Mouse (Mus musculus): ENCODE measurements around the gene Nhsl2.

Gene Nhsl2

GRCm38 (mm10) chrX:101901806-101902490 is 52.8 kb downstream of the Nhsl2 start:
- DNase-seq (ENCODE audit: low read depth): no peak

DNA sequence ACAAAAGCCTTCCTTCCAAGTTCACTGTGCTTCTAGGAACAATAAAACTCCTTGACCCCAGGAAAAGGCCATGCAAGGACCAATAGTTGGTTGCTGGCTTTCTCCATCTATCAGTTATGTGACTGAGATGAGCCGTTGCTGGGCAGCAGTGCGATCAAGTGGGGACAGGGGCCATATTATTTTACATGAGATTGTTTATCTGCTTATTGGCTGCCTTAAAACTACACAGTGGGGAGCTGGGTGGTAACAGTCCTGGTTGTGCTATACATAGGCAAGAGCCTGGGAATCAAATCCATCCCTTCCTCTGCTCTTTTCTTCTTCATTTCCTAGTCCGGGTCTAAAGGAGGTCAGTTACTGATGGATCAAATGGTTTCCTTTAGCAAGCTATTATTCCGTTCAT is 53.4 kb downstream of the Nhsl2 start:
- no peak for DNase-seq (ENCODE audit: low read depth)

GRCm38 (mm10) chrX:101907301-101907700 is 58.1 kb downstream of the Nhsl2 start:
- no peak for DNase-seq (ENCODE audit: low read depth)

- no peak for DNase-seq (ENCODE audit: low read depth)
Observed at GRCm38 (mm10) chrX:101929131-101929530, 79.9 kb downstream of the Nhsl2 start.

DNA sequence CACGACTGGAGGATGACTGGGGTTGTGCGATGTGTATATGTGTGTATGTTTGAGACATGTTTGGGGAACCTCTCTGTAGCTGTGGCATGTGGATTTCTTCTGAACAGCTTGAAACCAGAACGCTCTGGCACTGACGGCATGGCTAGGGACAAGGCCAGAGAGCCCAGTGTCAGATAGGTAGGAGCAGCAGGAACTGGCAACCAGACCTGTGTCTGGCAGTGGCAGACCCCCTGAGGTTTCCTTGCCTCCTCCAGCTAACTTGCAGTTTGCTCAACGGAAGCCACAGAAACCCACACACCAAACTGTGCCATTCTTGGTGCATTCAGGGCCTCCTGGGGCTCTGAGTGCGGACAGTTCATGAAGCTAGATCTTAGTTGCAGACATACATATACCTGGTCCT is 81.1 kb downstream of the Nhsl2 start:
- no peak for DNase-seq (ENCODE audit: low read depth)

DNA sequence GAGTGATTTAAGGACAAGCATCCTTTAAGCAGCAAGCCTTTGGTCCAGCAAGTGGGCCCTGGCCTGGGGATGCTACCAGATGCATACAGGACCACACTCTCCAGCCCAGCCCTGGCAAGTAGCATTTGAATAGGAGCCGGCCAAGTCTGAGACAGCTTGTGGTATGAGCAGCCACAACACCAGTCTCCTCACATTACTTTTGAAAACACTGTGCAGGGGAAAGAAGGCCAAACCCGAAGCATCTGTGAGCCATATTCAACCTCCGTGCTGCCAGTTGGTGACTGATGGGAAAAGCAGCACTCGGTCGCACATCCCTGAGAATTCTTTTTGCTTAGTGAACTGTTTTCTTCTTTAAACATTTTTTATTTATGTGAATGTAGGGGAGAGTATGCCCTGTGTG is 81.8 kb downstream of the Nhsl2 start:
- peak; percentile 1 for DNase-seq (ENCODE audit: low read depth)

- DNase-seq (ENCODE audit: low read depth): peak; percentile 46
Observed at GRCm38 (mm10) chrX:101932244-101932643, 83.1 kb downstream of the Nhsl2 start.

DNA sequence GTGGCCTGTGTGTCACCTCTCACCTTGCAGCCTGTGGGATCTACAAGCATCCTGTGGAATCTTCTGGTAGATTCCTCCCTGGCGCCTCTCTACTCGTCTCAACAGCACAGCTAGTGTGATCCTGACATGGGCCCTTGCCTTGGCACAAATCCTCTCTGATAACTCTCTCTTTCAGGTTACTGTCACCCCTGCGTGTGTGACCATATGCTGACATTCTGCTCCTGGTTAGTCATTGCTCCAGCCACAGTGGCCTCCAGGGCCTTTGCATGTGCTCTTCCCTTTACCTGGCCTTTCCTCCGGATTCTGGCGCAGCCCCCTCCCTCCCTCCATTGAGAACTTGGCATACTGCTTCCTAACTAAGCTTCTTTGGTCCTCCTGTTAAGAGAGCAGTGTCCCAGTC is 84.2 kb downstream of the Nhsl2 start:
- DNase-seq (ENCODE audit: low read depth): no peak

DNA sequence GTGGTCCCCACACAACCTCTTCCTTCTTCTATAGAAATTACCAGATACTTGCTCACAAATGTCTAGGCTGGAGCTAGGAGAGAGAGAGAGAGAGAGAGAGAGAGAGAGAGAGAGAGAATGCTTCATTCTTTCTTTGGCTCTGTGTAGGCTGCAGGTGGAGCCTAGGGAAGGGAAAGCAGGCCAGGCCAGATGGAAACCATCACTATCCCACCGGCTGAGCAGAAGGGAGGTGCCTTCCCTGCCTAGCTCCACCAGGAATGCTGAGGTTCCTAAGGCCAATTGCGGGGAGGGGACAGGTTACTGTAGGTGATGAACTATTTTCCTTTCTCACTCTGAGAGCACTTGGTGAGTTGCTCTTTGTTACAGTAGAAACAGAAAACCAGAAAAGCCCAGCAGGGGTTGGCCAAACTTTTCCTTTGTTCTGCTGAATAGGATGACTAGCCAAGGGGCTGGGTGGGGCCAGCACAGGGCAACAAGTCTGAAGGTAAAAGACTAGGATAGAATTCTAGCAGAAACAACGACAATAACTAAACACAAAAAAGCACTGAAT is 86.2 kb downstream of the Nhsl2 start:
- no peak for DNase-seq (ENCODE audit: low read depth)

DNA sequence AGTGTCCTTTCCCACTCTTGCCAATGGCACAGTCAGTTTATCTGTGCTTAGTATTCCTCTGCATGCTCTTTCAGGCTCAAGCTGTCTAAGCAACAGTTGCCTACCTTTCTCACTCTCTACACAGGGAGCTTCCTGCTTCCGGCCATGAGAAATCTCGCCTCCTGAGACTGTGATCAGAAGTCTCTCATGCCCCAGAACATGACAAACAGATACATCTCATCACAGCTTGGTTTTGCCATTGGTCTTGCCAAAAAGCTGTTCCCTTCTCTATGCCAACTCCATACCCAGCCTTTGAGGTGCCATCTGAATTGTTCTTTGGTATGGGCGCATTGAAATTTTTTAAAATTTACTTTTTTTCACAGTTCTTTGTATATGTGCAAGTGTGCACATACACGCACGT is 90.3 kb downstream of the Nhsl2 start:
- no peak for DNase-seq (ENCODE audit: low read depth)

- DNase-seq (ENCODE audit: low read depth): peak; percentile 87
Observed at GRCm38 (mm10) chrX:101942461-101942896, 93.3 kb downstream of the Nhsl2 start.

- DNase-seq (ENCODE audit: low read depth): peak; percentile 26
Observed at GRCm38 (mm10) chrX:101943743-101944142, 94.6 kb downstream of the Nhsl2 start.

GRCm38 (mm10) chrX:101944761-101945330 is 95.7 kb downstream of the Nhsl2 start:
- no peak for DNase-seq (ENCODE audit: low read depth)

DNA sequence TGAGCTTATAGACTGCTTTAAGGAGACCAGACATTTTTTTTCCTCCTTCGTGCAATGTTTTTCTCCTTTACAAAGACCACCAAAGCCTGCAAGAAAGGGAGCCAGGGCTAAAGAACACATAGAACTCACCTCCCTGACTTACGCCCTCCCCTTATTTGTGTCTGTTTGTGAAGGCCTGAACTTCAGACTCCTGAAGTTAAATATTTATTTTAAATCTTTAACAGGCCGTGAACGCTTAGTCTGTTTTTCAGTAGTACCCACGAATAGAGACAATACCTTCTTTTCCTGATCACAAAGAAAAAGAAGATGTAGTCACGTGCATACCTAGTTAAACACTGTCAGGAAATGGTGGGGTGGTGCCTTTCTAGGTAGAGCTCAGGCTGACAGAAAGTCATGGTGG is 103.3 kb downstream of the Nhsl2 start:
- DNase-seq (ENCODE audit: low read depth): no peak

GRCm38 (mm10) chrX:101953256-101953655 is 104.1 kb downstream of the Nhsl2 start:
- DNase-seq (ENCODE audit: low read depth): no peak

GRCm38 (mm10) chrX:101953787-101954491 is 104.8 kb downstream of the Nhsl2 start:
- peak; percentile 96 for DNase-seq (ENCODE audit: low read depth)

DNA sequence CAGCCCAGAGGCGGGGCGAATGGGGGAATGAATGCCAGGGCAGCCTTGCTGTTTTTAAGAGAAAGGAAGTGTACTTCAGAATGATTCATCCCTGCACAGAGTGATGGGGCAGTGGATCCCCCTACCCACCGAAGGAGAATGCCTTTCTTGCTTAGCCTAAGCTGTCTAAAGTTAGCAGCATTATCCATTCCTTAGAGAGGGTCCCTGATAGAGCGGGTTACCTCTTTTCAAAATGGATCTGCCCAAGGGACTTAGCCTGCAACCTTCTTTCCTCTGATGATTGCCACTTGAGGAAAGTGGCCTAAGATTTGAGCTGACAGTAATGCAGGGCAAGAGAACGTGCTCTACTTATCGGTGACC is 105.3 kb downstream of the Nhsl2 start:
- DNase-seq (ENCODE audit: low read depth): no peak

GRCm38 (mm10) chrX:101961848-101962247 is 112.7 kb downstream of the Nhsl2 start:
- no peak for DNase-seq (ENCODE audit: low read depth)

- DNase-seq (ENCODE audit: low read depth): peak; percentile 77
Observed at GRCm38 (mm10) chrX:101963711-101964110, 114.5 kb downstream of the Nhsl2 start.

GRCm38 (mm10) chrX:101973028-101973427 is 123.8 kb downstream of the Nhsl2 start:
- no peak for DNase-seq (ENCODE audit: low read depth)

GRCm38 (mm10) chrX:101976931-101977330 is 127.7 kb downstream of the Nhsl2 start:
- DNase-seq (ENCODE audit: low read depth): no peak

DNA sequence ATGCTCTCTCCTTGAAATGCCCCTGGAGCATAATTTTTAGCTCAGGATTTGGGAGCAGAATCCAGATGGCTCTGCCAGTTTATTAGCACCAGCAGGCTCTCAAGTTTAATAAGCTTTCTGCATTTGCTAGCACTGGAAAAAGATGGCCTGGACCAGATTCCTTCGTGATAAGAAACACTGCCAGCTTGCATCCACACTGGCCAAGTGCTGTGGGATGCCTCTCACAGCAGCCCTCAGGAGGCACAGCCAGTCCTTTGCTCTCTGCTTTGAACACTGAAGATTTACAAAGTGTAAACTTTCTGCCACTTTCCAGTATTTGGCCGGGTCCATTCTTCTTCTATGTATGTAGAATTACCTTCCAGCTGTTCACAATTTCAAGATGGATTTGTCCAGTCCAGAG is 129.7 kb downstream of the Nhsl2 start:
- no peak for DNase-seq (ENCODE audit: low read depth)

DNA sequence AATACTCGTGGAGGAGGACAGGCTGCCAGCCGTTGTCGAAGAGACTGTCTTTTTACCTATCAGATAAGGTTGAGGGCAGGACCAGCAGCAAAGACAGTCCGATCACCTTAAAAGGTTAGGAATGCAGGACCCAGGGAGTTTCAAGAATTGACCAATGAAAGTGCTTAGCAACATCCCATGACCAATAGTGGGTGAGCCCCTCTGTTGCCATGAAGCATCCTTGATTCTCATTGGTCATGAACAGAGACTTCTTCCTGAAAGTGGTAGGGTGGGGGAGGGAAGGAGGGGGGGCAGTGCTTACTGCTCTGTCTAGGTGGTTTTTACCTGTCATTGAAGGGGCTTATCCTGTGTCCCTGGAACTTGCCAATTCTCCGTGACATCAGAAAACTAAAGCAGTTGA is 130.1 kb downstream of the Nhsl2 start:
- DNase-seq (ENCODE audit: low read depth): no peak

All from NIH3T3 (cell line).